Mouse (Mus musculus): ENCODE results near the gene 9130230L23Rik. TPM values are rescaled to one million over a fixed set of nuclear protein-coding genes. Genes with fewer than 3 reads are reported as not detected.

9130230L23Rik gene
- 1.0 and 1.5 TPM in 2 replicates for polyA plus RNA-seq (2014; fragmentation: Nextera tagmentation; extraction: Ambion mirVana)

DNA sequence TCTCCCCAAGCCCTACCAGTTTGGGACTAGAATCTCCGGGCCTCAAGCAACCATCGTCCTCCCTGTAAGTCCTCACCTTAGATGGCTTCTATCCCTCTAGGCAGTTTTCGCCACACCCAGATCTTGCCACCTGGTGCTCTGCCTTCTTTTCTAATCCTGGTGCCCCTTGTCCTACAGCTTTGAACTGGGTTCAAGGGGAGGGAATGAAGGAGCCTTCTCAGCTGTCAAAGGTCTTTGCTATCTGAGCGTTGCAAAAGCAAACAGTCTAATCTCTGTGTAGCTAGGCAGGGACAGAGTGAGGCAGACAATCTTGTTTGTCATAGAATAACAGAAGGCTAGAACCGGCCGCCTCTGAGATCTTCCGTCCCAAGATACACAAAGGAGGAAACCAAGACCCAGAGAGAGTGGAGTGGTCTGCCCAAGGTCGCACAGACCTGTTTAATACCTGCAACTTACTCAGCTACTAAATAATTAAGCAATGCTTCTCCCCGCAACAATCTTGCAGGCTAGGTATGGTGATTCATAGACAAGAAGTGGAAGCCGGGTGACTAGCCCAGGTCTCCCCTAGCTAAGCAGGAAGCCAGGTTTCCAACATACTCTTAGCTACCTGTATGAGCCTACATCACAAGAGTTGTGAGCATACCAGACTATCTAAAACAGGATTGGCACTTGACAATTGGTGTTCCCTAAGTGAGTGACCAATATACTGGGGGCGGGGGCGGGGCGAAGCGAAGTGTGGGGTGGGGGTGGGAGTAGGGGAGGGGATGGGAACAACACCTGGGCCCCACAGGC lies at the start of gene 9130230L23Rik:
Gene 9130230L23Rik, minus strand, starts transcription at position 152 of the 792 bp plus-strand sequence.
- Histone ChIP-seq H3K9ac (no peak within 1 kb of the TSS), H3K27me3 (ENCODE audit: insufficient read depth, low read length) (no peaks in the 10 kb centered on the region), H3K27ac (ENCODE audit: low read depth) (peak within 1 kb of the TSS; percentile 84), H3K4me3 (ENCODE audit: low read depth, low read length) (no peak within 1 kb of the TSS), H3K4me2 (peak within 1 kb of the TSS; percentile 26; the same call in 1 of the 2 replicates), H3K9me3 (ENCODE audit: low read depth, low read length) (no peaks in the 10 kb centered on the region), H3K36me3 (ENCODE audit: insufficient read depth) (no peaks in the 10 kb centered on the region), H3K4me1 (ENCODE audit: insufficient read depth) (peaks cover 3% of the 10 kb centered on the region; the same call in 1 of the 2 replicates)
- TF ChIP-seq CTCF (IDR thresholded peaks at IDR 0.05; ENCODE audit: low read depth), result no peak
- peak; percentile 34 for DNase-seq
- ATAC-seq (ENCODE audit: insufficient read depth), result peak; percentile 70
- WGBS, result 39% methylated on average over 14 of the region's 14 CpGs

GRCm38 (mm10) chr5:66052777-66053548 lies 48.9 kb upstream of the 9130230L23Rik start:
- H3K27ac ChIP-seq (ENCODE audit: low read depth), result no peak overlapping the region
- ATAC-seq (ENCODE audit: insufficient read depth) (no peak), DNase-seq (no peak)
- H3K36me3 ChIP-seq (ENCODE audit: insufficient read depth), result no peaks in the 10 kb centered on the region
- H3K9ac ChIP-seq, result no peak overlapping the region
- 73% methylated on average over 20 of the region's 20 CpGs for WGBS
- no peak overlapping the region for H3K4me3 ChIP-seq (ENCODE audit: low read depth, low read length)
- no peaks in the 10 kb centered on the region for H3K27me3 ChIP-seq (ENCODE audit: insufficient read depth, low read length)
- no peak for TF ChIP-seq CTCF (IDR thresholded peaks at IDR 0.05; ENCODE audit: low read depth)
- peak overlapping the region; percentile 28 for H3K4me2 ChIP-seq
- H3K4me1 ChIP-seq (ENCODE audit: insufficient read depth), result no peaks in the 10 kb centered on the region
- no peaks in the 10 kb centered on the region for H3K9me3 ChIP-seq (ENCODE audit: low read depth, low read length)

DNA sequence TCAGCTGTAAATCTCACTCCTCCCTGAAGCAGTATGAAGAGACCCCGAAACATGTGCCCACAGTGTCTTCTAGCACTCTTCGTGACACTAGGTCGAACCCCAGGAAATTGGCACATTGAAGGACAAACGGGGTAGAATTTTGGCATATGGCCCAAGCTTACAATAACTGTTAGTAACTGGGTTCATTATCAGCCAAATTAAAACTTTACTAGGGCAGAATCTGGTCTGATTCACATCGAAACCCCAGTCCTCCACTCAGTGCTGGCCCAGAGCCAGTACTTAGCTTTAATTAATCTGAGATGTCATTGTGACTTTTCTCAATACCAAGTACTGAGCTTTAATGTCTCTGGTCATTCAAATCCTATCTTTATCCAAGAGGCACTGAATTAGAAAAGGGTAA lies 46.8 kb upstream of the 9130230L23Rik start:
- H3K27me3 ChIP-seq (ENCODE audit: insufficient read depth, low read length), result no peaks in the 10 kb centered on the region
- no peak overlapping the region for H3K4me3 ChIP-seq (ENCODE audit: low read depth, low read length)
- H3K4me1 ChIP-seq (ENCODE audit: insufficient read depth), result no peaks in the 10 kb centered on the region
- no peaks in the 10 kb centered on the region for H3K9me3 ChIP-seq (ENCODE audit: low read depth, low read length)
- peak; percentile 18 for DNase-seq
- no peak overlapping the region for H3K27ac ChIP-seq (ENCODE audit: low read depth)
- H3K9ac ChIP-seq, result no peak overlapping the region
- no peak for ATAC-seq (ENCODE audit: insufficient read depth)
- 59% methylated on average over 5 of the region's 5 CpGs for WGBS
- H3K36me3 ChIP-seq (ENCODE audit: insufficient read depth), result no peaks in the 10 kb centered on the region
- no peak overlapping the region for H3K4me2 ChIP-seq
- no peak for TF ChIP-seq CTCF (IDR thresholded peaks at IDR 0.05; ENCODE audit: low read depth)

DNA sequence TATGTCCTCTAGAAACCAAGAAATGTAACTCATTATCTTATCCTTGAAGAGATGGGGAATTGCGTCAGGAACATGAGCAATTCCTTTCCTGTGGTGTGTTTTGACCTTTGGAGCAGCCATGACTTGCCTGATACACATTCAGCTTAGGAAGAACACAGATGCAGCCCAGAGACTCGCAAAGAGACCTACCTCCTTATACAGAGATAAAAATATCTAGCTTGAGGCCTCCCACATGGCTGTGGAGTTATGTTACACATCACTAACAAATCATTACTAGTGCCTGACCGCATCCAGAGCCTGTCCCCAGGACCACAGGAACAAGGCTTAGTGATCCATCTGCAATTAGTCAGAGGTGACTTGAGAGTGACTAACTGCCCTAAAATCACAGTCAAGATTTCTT lies 42.3 kb upstream of the 9130230L23Rik start:
- 47% methylated on average over 3 of the region's 3 CpGs for WGBS
- Histone ChIP-seq H3K36me3 (ENCODE audit: insufficient read depth) (no peaks in the 10 kb centered on the region), H3K9me3 (ENCODE audit: low read depth, low read length) (no peaks in the 10 kb centered on the region), H3K4me1 (ENCODE audit: insufficient read depth) (no peaks in the 10 kb centered on the region), H3K27ac (ENCODE audit: low read depth) (no peak overlapping the region), H3K4me3 (ENCODE audit: low read depth, low read length) (no peak overlapping the region), H3K27me3 (ENCODE audit: insufficient read depth, low read length) (no peaks in the 10 kb centered on the region), H3K4me2 (no peak overlapping the region), H3K9ac (no peak overlapping the region)
- DNase-seq (no peak), ATAC-seq (ENCODE audit: insufficient read depth) (no peak)
- TF ChIP-seq CTCF (IDR thresholded peaks at IDR 0.05; ENCODE audit: low read depth), result no peak

DNA sequence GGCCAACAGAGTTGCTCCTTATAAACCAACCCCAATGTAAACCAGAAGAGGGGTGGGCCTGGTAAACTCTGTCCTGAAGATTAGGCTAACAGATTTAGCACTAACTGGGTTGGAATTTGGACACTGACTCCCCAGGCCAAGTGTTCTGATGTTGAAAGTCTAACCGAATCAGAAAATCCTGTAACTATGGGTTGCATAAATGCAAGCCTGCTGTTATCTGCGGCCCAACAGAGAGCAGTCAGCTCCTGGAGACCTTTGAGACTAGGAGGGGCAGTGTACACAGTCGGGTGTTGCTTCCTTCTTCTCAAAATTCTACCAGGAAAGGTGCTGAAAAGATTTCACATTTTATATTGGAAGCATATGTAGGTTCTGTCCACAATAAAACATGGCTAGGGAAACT lies 39.8 kb upstream of the 9130230L23Rik start:
- Histone ChIP-seq H3K9ac (no peak overlapping the region), H3K9me3 (ENCODE audit: low read depth, low read length) (no peaks in the 10 kb centered on the region), H3K4me3 (ENCODE audit: low read depth, low read length) (no peak overlapping the region), H3K36me3 (ENCODE audit: insufficient read depth) (no peaks in the 10 kb centered on the region), H3K4me1 (ENCODE audit: insufficient read depth) (no peaks in the 10 kb centered on the region), H3K27ac (ENCODE audit: low read depth) (no peak overlapping the region), H3K27me3 (ENCODE audit: insufficient read depth, low read length) (no peaks in the 10 kb centered on the region), H3K4me2 (no peak overlapping the region)
- DNase-seq (no peak), ATAC-seq (ENCODE audit: insufficient read depth) (no peak)
- WGBS, result 62% methylated on average over 3 of the region's 3 CpGs
- TF ChIP-seq CTCF (IDR thresholded peaks at IDR 0.05; ENCODE audit: low read depth), result no peak

DNA sequence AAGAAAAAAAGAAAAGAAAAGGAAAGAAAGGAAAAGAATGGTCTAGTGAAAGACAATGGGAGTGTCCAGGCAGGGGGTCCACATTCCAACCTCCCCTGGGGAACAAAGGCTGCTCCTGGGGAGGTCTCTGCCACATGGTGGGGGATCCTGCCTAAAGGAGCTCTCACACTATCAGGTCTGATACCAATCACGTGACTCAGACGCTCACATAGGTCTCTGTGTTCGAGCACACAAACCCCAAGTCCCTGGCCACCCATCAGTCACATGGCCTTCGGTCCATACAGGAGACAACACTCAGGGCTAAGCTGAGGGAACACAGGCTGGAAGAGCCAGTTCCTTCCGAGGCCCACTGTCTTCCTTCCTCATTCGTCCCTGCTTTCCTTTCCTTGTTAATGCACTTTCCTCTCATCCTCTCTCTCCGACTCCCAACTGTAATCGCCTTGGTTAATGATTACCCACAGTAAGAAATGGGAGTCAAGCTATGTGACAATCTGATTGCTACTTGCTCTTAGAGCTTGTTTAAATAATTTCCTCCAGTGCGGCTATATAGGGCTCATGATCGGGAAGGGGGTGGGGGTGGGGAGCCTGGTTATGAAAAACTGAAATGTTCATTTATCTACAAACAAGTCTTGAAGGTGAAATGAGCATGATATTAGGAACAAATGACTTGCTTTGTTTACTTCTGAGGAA lies 38.7 kb upstream of the 9130230L23Rik start:
- Histone ChIP-seq H3K9me3 (ENCODE audit: low read depth, low read length) (no peaks in the 10 kb centered on the region), H3K4me2 (peak overlapping the region; percentile 24; the same call in 1 of the 2 replicates), H3K36me3 (ENCODE audit: insufficient read depth) (no peaks in the 10 kb centered on the region), H3K4me3 (ENCODE audit: low read depth, low read length) (no peak overlapping the region), H3K9ac (no peak overlapping the region), H3K27ac (ENCODE audit: low read depth) (peak overlapping the region; percentile 71; the same call in 1 of the 2 replicates), H3K27me3 (ENCODE audit: insufficient read depth, low read length) (no peaks in the 10 kb centered on the region), H3K4me1 (ENCODE audit: insufficient read depth) (no peaks in the 10 kb centered on the region; the same call in 1 of the 2 replicates)
- peak; percentile 35 for DNase-seq
- WGBS, result 42% methylated on average over 10 of the region's 10 CpGs
- ATAC-seq (ENCODE audit: insufficient read depth), result peak; percentile 52; the same call in 1 of the 2 replicates
- TF ChIP-seq CTCF (IDR thresholded peaks at IDR 0.05; ENCODE audit: low read depth), result no peak
